Mouse (Mus musculus) gastrocnemius, postnatal 36 days (tissue): ENCODE data around the gene Thsd4. TPM values are rescaled to one million over a fixed set of nuclear protein-coding genes. Genes with fewer than 3 reads are reported as not detected.

Experiments used
- DNase-seq, 2 experiments: peaks; one replicate each; pipeline ENCODE4 v3.0.0; 2022
- intact Hi-C: fragments of 180-260 bp; cut with DNase I; formaldehyde crosslinking; loops from one replicate; pipeline ENCODE4 v1.15.1; 2025
- total RNA-seq, 2 experiments: library from RNA; stranded (reverse); gene quantifications; 2 replicates each; pipeline ENCODE4 v1.2.3; 2021

Thsd4 gene
- total RNA-seq, 2 experiments from 2014 or later, result 0.59 to 0.84 TPM

DNA sequence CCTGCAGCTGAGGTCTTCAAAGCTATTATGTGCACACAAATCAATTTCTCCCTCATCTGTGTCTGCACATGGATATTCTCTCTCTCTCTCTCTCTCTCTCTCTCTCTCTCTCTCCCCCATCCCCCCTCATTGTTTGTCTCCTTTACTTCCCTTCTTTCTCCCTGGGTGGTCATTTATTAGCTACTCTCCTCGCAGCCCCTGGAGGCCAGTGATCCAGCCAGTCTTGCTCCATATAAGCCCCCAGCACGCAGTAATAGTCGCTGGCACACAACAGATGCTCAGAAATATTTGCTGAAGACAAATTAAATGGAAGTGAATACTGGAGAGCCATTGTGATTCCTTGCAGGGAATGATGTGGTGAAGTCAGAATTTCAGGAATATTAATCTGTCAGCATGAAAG is 2.2 kb downstream of the Thsd4 start:
- intact Hi-C loops, result no loop called here
- DNase-seq, result no peak

DNA sequence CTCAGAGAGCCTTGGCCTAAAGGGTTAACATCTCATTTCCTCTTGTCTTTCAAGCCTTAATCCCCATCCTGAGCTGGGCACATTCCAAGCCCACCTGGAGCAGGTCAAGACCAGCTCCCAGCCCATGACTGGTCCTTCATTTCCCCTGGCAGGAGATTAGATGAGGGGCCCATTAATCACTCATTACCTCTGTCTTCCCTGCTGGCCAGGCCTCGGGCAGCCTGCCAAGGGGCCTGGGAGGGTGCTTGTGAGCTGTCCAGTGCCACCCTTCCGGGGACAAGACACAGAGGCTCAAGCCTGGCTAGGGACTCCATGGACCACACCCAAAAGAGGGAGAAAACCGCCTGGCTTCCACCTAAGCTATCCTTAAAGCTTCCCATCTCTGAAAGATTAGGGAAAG is 3.6 kb downstream of the Thsd4 start:
- intact Hi-C loops, result no loop called here
- DNase-seq, result no peak

DNA sequence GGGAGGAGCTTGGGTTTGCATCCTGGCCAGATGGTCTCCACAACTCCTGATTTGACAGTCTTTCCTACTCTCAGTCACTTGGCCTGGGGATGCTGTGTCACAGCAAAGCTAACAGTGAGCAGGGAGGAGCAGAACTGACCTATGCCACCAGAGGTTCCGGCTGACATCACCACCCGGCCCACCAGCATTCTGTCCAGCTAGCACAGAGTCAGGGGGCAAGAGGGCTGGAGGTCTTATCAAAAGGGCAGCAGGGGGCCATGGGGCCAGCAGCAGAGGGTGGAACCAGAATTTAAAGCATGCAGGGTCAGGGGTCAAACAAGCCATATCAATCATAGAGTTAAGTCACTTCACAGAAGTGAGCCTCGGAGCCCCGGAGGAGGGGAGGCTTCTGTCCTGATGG is 4.7 kb downstream of the Thsd4 start:
- intact Hi-C loops, result no loop called here
- DNase-seq, result no peak

DNA sequence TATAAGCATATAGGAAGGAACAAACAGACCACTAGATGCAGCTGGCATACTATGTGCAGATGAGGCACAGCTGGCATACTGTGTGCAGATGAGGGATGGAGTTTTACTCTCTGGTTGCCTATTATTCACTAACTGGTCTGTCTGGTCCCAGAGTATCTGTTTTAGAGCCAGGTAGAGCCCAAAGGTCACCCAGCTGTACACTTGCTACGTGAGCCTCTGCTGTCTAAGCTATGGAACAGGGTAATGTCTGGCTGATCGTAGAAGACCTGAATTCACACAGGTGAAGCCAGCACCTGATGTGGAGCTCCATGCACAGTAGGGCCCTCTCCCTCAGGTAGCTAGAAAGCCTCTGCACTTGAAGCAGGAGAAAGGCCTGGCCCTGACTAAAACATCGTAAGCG is 5.5 kb downstream of the Thsd4 start:
- no peak for DNase-seq
- intact Hi-C loops, result no loop called here

DNA sequence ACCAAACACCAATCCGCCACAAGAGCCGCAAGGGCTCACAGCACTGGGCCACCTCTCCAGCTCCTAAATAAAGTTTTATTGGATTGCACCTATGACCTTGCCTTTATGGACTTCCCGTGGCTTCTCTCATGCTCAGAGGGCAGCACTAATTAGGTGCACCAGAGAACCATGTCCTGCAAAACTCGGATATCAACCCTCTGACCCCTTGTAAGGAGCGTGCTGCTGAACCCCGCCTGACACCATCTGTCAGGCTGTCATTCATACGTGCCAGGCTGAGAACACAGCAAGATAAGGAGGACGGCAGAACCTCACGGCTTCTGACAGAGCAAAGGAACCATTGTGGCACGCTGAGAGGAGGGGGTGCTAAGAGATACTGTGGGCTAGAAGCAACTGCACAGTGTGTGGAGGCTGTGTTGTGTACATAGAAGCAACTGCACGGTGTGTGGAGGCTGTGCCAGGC is 8.5 kb downstream of the Thsd4 start:
- DNase-seq, result no peak
- intact Hi-C loops, result no loop called here

DNA sequence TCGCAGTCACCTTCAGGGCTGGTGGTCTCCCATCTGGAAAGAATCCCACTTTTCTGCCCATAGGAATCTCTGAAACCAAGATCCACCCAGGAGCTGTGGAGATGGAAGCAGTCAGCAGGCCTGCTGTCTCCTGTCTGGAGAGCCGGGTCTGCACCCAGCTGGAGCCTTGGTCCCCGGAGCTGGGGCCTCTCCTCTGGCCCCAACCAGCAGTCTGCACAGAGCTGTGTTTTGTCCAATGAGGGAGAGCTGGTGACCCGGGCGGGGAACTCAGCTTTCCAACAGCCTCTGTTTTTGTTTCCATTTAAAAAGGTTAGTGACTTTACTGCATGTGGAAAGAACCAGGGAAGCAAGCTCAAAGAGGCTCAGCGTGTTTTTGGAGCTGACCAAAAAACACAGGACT is 11.0 kb downstream of the Thsd4 start:
- intact Hi-C loops, result no loop called here
- DNase-seq, result no peak

DNA sequence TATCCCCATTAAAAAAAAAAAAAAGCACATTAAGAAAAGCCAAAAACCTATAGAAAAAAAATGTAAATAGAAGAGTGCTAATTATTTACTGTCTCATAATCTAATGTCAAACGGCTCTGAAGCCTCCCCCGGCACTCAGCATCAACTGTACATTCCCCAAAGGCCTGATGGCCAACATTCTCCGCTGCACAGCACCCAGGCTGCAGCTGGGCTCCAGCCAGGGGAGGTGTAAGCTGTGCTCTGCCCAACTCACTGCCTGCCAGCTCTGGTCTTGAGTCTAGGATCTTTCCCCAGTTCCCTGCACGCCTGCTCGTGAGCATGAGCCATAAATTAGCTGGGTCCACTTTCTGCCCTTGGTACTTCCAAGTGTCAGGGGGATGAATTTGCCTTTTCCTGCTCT is 15.7 kb downstream of the Thsd4 start:
- no peak for DNase-seq
- intact Hi-C loops, result no loop called here

DNA sequence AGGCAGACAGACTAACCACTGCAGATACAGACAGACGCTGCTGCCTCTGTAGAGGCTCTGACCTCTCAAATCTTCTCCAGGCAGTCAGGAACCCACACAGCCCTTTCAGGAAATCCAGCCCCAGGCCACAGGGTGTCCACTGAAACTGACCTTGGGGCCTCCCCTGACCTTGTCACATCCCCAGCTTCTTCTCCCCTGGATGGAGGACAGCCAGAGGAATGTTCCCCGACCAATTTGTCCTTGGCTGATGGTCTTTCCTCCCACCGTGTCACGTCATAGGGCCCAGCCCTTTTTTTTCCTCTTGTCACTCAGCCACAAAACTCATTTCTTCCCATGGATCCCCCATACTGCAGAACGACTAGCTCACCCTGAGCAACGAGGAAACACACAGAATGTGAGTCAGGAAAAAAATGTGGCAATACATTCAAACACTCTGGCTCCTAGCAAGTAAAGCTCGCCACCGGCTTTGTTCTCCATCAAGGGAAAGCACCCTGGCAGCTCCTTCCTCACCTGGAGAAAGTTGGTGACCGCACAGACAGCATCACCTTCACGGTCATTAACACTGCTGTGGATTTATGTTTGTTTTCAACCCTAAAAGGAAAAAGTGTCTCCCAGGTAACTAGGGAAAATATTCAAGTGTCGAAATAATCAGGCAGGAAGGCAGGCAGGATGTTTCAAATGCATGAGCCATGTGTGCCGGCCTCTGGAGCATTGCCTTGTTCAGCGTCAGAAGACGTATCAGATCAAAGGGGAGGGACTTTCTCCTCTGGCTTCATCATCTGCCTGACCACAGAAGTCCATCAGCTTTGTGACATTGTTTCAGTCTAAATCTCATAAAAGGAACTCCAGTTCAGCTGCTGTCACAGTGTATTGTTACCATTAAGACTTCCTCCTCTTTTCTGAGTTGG is 17.2 kb downstream of the Thsd4 start:
- no peak for DNase-seq
- intact Hi-C loops, result no loop called here

DNA sequence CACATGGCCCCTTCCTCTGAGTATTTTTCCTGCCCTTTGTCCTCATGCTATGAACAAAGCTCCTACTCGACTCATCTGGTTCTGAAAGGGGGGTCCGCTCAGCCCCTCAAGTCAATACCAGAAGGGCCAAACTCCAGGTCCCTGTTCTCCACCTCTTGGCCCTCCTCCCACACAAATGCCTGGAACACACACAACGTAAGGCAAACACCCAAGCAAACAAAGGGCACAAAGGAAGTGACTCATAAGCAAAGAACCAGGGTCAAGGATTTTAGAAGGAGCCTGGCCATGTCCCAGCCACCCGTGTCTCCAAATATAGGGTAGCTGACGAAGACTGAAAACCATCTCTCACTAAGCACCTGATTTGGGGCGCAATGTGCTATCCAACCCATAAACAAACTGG is 19.6 kb downstream of the Thsd4 start:
- no peak for DNase-seq
- intact Hi-C loops, result no loop called here

DNA sequence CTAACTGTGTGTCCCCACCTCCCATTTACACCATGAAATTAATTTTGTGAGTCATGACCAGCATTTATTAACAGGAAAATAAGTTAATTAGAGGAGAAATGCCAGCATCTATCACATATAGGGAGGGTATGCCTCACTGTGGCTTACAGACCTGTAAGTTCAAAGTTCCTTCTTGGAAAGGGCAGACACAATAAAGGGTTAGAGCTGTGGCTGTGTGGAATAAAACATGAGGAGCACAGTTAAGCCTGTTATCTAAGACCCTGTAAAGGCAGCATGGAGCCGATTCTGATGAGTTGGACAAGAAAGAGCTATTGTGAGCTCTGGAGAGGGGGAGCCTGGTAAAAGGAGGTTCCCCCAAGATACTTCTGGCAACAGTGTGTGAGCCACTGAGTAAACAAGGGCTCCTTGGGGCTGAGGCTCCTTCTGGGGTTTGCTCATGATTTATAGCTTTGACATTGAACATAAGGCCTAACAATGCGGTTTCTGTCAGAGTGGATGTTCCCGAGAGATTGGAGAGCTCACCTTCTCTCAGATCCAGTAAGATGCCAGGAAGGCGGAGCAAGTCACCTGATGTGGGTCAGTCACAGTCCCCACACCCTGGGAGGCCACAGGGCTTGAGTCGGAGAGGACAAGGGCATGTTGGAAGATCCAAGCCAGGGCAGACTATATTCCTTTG is 20.2 kb downstream of the Thsd4 start:
- intact Hi-C loops, result no loop called here

DNA sequence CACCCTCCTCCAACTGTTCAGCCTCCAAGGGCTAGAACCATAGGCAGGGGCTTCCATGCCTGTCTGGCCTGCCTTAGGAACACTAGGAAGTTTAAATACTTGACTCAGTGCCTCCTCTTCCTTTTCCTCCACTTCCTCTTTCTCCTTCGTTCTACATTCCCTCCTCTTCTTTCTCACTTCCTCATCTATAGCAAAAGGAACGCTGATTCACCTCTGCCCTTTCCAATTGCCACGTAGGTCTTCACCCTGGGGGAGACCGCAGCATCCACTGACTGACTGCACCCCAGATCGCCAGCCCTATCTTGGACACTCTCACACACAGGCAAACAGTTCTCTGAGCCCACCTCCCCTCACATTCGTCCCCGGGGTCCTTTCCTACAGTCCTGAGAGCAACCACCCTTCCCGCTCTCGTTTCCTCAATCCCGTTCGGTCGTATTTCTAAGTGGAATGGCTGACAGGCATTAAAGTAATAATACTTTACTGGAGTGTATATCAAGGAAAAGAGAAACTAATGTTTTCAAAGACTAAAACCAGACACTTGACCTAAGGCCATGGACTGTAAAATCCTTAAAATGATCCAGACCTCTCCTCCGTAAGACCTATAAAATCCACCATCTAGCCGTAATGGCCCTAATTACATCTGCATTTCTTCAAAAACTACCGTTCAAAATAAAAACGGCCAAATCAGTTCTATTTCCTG is 29.4 kb downstream of the Thsd4 start:
- DNase-seq, result no peak
- intact Hi-C loops, result no loop called here

More for the DNA sequence above, 20.2 kb downstream of the Thsd4 start:
- no peak for DNase-seq

DNA sequence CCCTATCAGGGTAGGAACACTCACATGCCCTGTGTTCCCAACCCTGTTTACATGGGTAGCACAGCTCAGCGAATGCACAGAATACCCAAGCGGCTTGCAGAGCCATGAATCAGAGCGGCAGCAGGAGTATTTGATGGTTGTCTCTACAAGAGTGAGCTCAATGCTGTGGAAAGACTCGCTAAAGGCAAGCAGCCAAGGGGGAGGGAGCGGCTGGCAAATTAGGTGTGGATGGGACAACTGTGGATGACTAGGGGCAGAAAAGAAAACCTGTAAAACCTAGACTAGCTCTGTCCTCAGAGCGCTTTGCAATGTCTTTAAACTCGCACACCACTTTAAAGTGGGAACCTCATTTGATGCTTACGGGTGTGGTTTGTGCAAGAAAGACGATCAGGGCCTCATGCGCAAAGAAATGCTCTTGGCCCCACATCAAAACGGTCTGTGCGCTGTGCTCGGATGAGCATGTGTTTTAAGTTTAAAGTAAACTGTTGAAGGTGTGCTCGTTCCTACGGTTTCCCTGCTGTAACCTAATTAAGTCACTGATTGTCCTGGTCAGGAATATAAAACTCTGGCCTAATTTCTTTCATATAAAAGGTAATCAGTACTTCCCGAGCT is 30.3 kb downstream of the Thsd4 start:
- no peak for DNase-seq
- intact Hi-C loops, result no loop called here

DNA sequence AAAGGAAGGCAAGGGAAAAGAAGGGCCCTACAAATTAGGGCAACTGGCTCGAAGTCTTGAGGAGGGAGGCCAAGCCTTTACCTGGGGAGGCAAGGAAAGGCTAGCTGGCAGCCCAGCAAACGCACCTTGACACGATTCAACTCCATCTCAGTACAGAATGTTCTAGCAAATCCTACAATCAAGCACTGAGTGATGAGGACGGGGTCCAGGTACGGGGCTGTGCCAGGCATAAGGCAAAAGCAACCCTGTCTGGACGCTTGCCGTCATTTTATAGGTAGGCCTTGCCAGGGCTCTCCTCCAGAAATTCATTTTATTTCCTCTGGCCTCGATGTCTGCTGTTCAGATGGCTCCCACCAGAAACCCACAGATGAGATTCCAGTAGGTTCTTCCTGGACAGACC is 30.8 kb downstream of the Thsd4 start:
- DNase-seq, result no peak

DNA sequence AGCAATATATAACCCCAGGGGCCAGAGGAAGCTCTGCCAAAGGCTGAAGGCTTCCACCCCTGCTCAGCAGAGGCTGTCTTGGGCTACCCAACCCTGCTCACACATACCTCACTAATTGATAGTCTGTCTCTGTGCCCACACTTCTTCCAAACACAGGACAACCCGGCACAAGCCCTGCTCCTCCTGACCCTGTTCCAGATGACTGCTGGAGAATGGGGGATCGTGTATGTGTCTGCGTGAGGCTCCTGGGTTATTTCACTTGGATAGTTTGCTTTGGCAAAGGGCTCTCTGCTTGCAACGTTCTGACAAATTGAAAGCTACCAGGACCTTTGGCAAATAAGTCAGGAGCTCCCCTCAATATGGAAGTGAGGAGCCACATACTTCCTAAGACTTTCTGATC is 33.0 kb downstream of the Thsd4 start:
- DNase-seq, result no peak
- intact Hi-C loops, result no loop called here

More for the DNA sequence above, 30.8 kb downstream of the Thsd4 start:
- intact Hi-C loops, result no loop called here

DNA sequence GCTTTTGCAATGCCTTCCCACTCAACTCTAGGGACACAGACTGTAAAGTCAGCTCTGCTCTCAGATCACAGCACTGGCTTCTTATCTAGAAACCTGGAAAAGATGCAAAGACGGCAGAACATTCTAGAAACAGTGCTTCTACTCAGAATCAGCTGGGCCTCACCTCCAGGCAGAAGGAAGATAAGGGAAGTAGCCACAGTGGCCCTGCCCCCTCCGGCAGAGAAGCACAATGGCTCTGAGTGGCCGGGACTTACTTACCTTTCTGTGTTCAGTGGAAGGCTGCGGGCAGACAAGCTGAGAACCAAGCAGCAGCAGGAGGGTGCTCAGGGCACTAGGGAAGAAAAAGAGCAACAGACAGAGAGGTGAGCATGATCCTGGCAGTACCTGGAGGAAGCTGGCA is 39.7 kb downstream of the Thsd4 start:
- DNase-seq, result no peak
- intact Hi-C loops, result no loop called here

DNA sequence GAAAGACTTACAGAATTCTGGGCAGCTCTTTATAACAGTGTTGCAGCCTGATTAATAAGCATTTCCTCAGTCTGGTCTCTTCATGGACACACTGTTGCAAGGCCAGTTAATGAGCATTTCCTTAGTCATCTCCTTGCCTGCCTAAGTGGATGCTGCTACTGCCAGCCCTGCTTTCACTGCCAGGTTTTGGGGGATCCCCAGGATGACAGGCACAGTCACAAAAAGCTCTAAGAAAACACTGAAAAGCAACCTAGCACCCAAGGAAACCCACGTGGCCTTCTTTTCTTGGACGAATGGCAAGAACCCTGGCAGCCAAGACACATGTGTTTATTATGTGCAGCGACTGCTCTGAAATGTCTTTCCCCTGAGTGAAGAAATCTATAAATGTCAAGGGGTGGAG is 41.8 kb downstream of the Thsd4 start:
- intact Hi-C loops, result no loop called here
- DNase-seq, result no peak

DNA sequence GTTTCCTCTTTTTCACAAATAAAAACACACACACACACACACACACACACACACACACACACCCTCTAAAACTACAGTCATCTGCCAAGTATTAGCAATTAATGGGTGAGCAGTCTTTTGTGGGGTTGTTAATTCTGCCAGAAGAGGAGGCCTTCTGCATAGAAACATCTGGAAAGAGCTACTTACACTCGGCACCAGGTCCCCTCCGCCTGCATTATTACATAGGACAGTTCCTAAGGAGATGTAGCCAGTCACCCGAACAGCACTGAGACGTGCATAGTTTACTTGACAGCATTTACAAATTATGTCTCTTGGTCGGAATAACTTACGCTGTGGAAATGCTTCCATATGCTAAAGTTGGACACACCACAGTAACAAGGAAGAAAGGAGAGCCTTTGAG is 43.0 kb downstream of the Thsd4 start:
- no peak for DNase-seq
- intact Hi-C loops, result no loop called here

DNA sequence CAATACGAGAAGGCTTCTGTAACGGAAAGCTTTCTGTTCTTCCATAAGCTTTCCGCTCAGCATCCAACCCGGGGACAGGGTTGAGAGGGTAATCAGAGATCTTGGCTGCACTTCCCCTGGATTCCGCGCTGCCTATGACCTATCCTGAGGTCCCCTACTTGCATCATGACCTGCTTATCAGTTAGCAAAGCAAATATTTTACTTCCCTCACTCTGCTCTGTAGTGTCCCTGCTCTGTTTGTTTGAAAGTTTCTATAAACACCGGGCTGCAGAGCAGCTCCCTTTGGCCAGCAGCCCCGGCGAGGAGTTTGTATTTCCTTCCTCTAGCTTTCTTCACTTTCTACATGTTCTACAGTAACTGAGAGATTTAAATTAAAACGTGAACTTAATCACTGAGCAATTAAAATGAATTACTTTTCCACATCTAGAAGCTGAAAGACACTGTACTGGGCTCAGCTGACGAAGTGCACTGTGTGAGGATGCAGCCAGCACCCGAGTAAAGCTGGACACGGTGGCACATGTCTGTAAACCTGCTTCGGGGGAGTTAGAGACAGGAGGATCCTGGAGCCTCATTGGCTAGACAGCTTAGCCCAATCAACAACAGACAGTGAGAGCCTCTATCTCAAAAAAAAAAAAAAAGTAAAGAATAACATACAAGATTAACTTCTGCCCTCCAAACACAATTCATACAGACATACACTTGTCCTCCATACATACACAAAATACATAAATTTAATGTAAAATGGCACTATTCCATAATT is 43.7 kb downstream of the Thsd4 start:
- DNase-seq, result no peak
- intact Hi-C loops, result no loop called here

DNA sequence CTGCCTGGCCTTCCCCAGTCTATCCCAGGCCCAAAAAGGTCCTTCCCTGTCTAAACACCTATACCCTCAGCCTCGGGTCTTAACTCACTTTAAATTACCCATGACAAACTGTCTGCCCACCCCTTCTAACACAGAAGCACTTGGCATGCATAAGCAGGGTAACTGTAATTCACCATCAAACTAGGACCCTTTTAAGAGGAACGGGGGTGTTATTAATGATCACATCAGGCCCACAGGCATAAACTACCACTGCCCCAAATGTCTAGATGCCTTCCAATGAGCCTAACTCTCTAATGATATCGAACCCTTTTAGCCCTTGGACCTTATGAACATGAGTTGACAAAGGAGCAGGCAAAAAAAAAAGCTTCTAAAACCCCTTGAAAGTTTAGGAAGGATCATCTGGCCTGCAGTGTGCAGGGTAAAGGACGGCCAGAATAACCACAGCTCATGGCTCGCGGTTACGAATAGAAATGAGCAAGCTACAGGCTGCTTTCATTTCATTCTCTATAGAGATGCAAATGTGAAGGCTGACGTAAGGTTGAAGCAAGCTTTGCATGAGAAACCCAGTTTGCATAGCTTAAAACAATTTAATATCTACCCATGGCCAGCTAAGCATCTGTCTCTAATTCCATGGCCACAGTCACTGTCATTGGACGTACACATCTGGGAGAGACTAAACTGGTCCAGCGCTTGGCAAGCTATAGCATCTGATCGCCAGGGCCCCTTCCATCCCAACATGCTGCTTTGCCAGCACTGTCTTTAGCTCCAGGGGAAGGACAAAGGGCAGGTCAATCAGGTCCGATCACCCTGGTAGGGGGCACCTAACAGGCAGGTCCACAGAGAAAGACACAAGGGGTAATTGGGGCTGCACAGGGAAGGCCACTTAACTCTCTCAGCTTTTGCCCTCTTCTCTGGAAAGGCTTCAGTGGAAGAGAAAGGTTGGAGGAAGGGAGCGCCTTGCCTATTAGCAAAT is 61.5 kb downstream of the Thsd4 start:
- intact Hi-C loops, result no loop called here
- no peak for DNase-seq
